Mouse (Mus musculus) cortical plate, adult 2 months (tissue): Measurements from ENCODE around the gene Ccdc57. TPM values are rescaled to one million over a fixed set of nuclear protein-coding genes. Genes with fewer than 3 reads are reported as not detected.

Source experiments
- H3K27ac ChIP-seq: fragments of 200-500 bp; 2 replicates; pipeline ENCODE4 v1.5.1; 2012; ENCODE audit warnings: low read length, control low read depth, inconsistent platforms; ENCODE audit not compliant: insufficient read depth
- H3K4me1 ChIP-seq: fragments of 200-500 bp; 2 replicates; pipeline ENCODE4 v1.6.1; 2011; ENCODE audit warnings: low read length; ENCODE audit not compliant: control insufficient read depth, insufficient read depth
- H3K4me3 ChIP-seq: fragments of 200-500 bp; 2 replicates; pipeline ENCODE4 v1.5.1; 2011; ENCODE audit warnings: mild to moderate bottlenecking, low read length, control low read depth; ENCODE audit not compliant: insufficient read depth
- CTCF ChIP-seq: fragments of 200-500 bp; IDR thresholded peaks from 2 replicates; pipeline ENCODE4 v1.5.1; 2011; ENCODE audit warnings: mild to moderate bottlenecking, control low read depth, low read length; ENCODE audit not compliant: insufficient read depth; ENCODE audit errors: extremely low read depth
- POLR2A ChIP-seq: fragments of 200-500 bp; IDR thresholded peaks from 2 replicates; pipeline ENCODE4 v1.6.1; 2011; ENCODE audit warnings: mild to moderate bottlenecking, low read length, control low read depth; ENCODE audit not compliant: insufficient read depth; ENCODE audit errors: extremely low read depth
- polyA plus RNA-seq: library from polyadenylated mRNA; depleted of rRNA; stranded (reverse); fragments of >200 nt; gene quantifications from 2 replicates; pipeline ENCODE4 v1.2.3, GENCODE M21; 2012

The Ccdc57 gene
- polyA plus RNA-seq, 1 experiment: 11.0 TPM

- TF ChIP-seq POLR2A (no peak), CTCF (no peak)
- Histone ChIP-seq H3K27ac (no peak overlapping the region), H3K4me1 (no peaks in the 10 kb centered on the region), H3K4me3 (no peak overlapping the region)
Observed at GRCm38 (mm10) chr11:120955701-120956100, 23.0 kb upstream of the Ccdc57 start.

- H3K4me1 ChIP-seq: no peaks in the 10 kb centered on the region
- no peak for TF ChIP-seq POLR2A
- TF ChIP-seq CTCF: no peak
- H3K27ac ChIP-seq: no peak overlapping the region
- H3K4me3 ChIP-seq: no peak overlapping the region
Observed at GRCm38 (mm10) chr11:120954936-120955335, 22.3 kb upstream of the Ccdc57 start.

- Histone ChIP-seq H3K4me1 (no peaks in the 10 kb centered on the region), H3K27ac (no peak overlapping the region), H3K4me3 (no peak overlapping the region; the same call in 1 of the 2 replicates)
- no peak for TF ChIP-seq CTCF
Observed at GRCm38 (mm10) chr11:120951731-120952730, 19.4 kb upstream of the Ccdc57 start.

- Histone ChIP-seq H3K27ac (no peak overlapping the region), H3K4me1 (no peaks in the 10 kb centered on the region), H3K4me3 (peak overlapping the region; percentile 33)
- no peak for TF ChIP-seq POLR2A
- no peak for TF ChIP-seq CTCF
Observed at GRCm38 (mm10) chr11:120951237-120951636, 18.6 kb upstream of the Ccdc57 start.

- Histone ChIP-seq H3K4me1 (no peaks in the 10 kb centered on the region), H3K27ac (no peak overlapping the region), H3K4me3 (peak overlapping the region; percentile 33)
- TF ChIP-seq POLR2A: no peak
- no peak for TF ChIP-seq CTCF
Observed at GRCm38 (mm10) chr11:120950281-120951202, 17.9 kb upstream of the Ccdc57 start.

- H3K4me3 ChIP-seq: no peak overlapping the region
- TF ChIP-seq CTCF: no peak
- TF ChIP-seq POLR2A: no peak
- no peaks in the 10 kb centered on the region for H3K4me1 ChIP-seq
- no peak overlapping the region for H3K27ac ChIP-seq
Observed at GRCm38 (mm10) chr11:120949863-120950262, 17.2 kb upstream of the Ccdc57 start.

- Histone ChIP-seq H3K4me1 (no peaks in the 10 kb centered on the region), H3K4me3 (peak overlapping the region; percentile 15), H3K27ac (no peak overlapping the region)
- no peak for TF ChIP-seq CTCF
- no peak for TF ChIP-seq POLR2A
Observed at GRCm38 (mm10) chr11:120948861-120949851, 16.5 kb upstream of the Ccdc57 start.

- no peak for TF ChIP-seq CTCF
- TF ChIP-seq POLR2A: no peak
- no peak within 1 kb of the TSS for H3K27ac ChIP-seq
- peak within 1 kb of the TSS; percentile 15 for H3K4me3 ChIP-seq
- no peaks in the 10 kb centered on the region for H3K4me1 ChIP-seq
Observed at GRCm38 (mm10) chr11:120948328-120948727, 15.7 kb upstream of the Ccdc57 start, which contains the start of gene Slc16a3. Gene Slc16a3 (plus strand): TSS chr11:120948480.

- no peaks in the 10 kb centered on the region for H3K4me1 ChIP-seq
- H3K4me3 ChIP-seq: no peak overlapping the region
- no peak overlapping the region for H3K27ac ChIP-seq
- TF ChIP-seq POLR2A (no peak), CTCF (no peak)
Observed at GRCm38 (mm10) chr11:120945926-120946325, 13.3 kb upstream of the Ccdc57 start.
